Mouse (Mus musculus): ENCODE results near the gene Pglyrp2.

The Pglyrp2 gene

GRCm38 (mm10) chr17:32403417-32403816, 20.6 kb downstream of the Pglyrp2 start, which contains the start of gene Rasal3:
TSS of gene Rasal3 (minus strand) at chr17:32403583.
- in situ Hi-C loops (cut with MboI; ENCODE audit: unreplicated experiment in 2 of 2), result no loop called here

- in situ Hi-C loops (cut with MboI; ENCODE audit: unreplicated experiment in 2 of 2), result no loop called here
These were observed 21.2 kb downstream of the Pglyrp2 start for GRCm38 (mm10) chr17:32402779-32403157.

GRCm38 (mm10) chr17:32402011-32402778, 21.8 kb downstream of the Pglyrp2 start:
- in situ Hi-C loops (cut with MboI; ENCODE audit: unreplicated experiment in 2 of 2), result no loop called here

- in situ Hi-C loops (cut with MboI; ENCODE audit: unreplicated experiment in 2 of 2), result no loop called here
These were observed 27.7 kb downstream of the Pglyrp2 start for GRCm38 (mm10) chr17:32396266-32396665.

- in situ Hi-C loops (cut with MboI; ENCODE audit: unreplicated experiment in 2 of 2), result loop anchor here in 1 of 2 experiments (5.0 kb wide), 1 partner anchor 33 kb away; no protein-coding TSS in a partner anchor
These were observed 30.0 kb downstream of the Pglyrp2 start for GRCm38 (mm10) chr17:32393944-32394343.

- in situ Hi-C loops (cut with MboI; ENCODE audit: unreplicated experiment in 2 of 2), result loop anchor here in 1 of 2 experiments (10.0 kb wide), 2 partner anchors 46 to 106 kb away; no protein-coding TSS in a partner anchor
These were observed 34.8 kb downstream of the Pglyrp2 start, which contains the start of gene Wiz for GRCm38 (mm10) chr17:32389101-32389659. TSS of gene Wiz (minus strand) at chr17:32389439.

- in situ Hi-C loops (cut with MboI; ENCODE audit: unreplicated experiment in 2 of 2), result loop anchor here in 1 of 2 experiments (10.0 kb wide), 2 partner anchors 46 to 106 kb away; no protein-coding TSS in a partner anchor
These were observed 35.4 kb downstream of the Pglyrp2 start for GRCm38 (mm10) chr17:32388370-32389100.

- in situ Hi-C loops (cut with MboI; ENCODE audit: unreplicated experiment in 2 of 2), result loop anchor here in 1 of 2 experiments (10.0 kb wide), 2 partner anchors 47 to 107 kb away; no protein-coding TSS in a partner anchor
These were observed 36.0 kb downstream of the Pglyrp2 start for GRCm38 (mm10) chr17:32387986-32388369.

- in situ Hi-C loops (cut with MboI; ENCODE audit: unreplicated experiment in 2 of 2), result loop anchor here in 1 of 2 experiments (10.0 kb wide), 2 partner anchors 48 to 108 kb away; no protein-coding TSS in a partner anchor
These were observed 37.1 kb downstream of the Pglyrp2 start for GRCm38 (mm10) chr17:32386659-32387432.

- in situ Hi-C loops (cut with MboI; ENCODE audit: unreplicated experiment in 2 of 2), result loop anchor here in 1 of 2 experiments (10.0 kb wide), 2 partner anchors 51 to 111 kb away; no protein-coding TSS in a partner anchor
These were observed 40.3 kb downstream of the Pglyrp2 start for GRCm38 (mm10) chr17:32383661-32384060.

GRCm38 (mm10) chr17:32382576-32382975, 41.4 kb downstream of the Pglyrp2 start:
- in situ Hi-C loops (cut with MboI; ENCODE audit: unreplicated experiment in 2 of 2), result loop anchor here in 1 of 2 experiments (10.0 kb wide), 2 partner anchors 52 to 112 kb away; no protein-coding TSS in a partner anchor

- in situ Hi-C loops (cut with MboI; ENCODE audit: unreplicated experiment in 2 of 2), result no loop called here
These were observed 45.2 kb downstream of the Pglyrp2 start for GRCm38 (mm10) chr17:32378786-32379185.

- in situ Hi-C loops (cut with MboI; ENCODE audit: unreplicated experiment in 2 of 2), result no loop called here
These were observed 46.8 kb downstream of the Pglyrp2 start for GRCm38 (mm10) chr17:32377137-32377536.

GRCm38 (mm10) chr17:32376475-32376874, 47.5 kb downstream of the Pglyrp2 start:
- in situ Hi-C loops (cut with MboI; ENCODE audit: unreplicated experiment in 2 of 2), result no loop called here

GRCm38 (mm10) chr17:32368991-32369578, 54.9 kb downstream of the Pglyrp2 start:
- in situ Hi-C loops (cut with MboI; ENCODE audit: unreplicated experiment in 2 of 2), result no loop called here

GRCm38 (mm10) chr17:32367706-32368105, 56.3 kb downstream of the Pglyrp2 start:
- in situ Hi-C loops (cut with MboI; ENCODE audit: unreplicated experiment in 2 of 2), result no loop called here

- in situ Hi-C loops (cut with MboI; ENCODE audit: unreplicated experiment in 2 of 2), result no loop called here
These were observed 58.7 kb downstream of the Pglyrp2 start for GRCm38 (mm10) chr17:32365296-32365695.

- in situ Hi-C loops (cut with MboI; ENCODE audit: unreplicated experiment in 2 of 2), result no loop called here
These were observed 59.1 kb downstream of the Pglyrp2 start for GRCm38 (mm10) chr17:32364850-32365249.

GRCm38 (mm10) chr17:32364331-32364730, 59.6 kb downstream of the Pglyrp2 start:
- in situ Hi-C loops (cut with MboI; ENCODE audit: unreplicated experiment in 2 of 2), result no loop called here

Measured in v-Abl transformed pro-B cells (cell line).